Mouse (Mus musculus) fat pad, adult 2 months (tissue): ENCODE measurements at regions not wholly inside any gene's neighbourhood (a gene's known extent, or its start where the extent isn't known, plus 50 kb on each side); places are given as distances from the start of the nearest gene placed in this dataset.

Source experiments
- DNase-seq: peaks from one replicate; pipeline ENCODE4 v3.0.0-alpha.2; 2011; ENCODE audit warnings: low read depth, low spot score; ENCODE audit errors: extremely low read depth

- no peak for DNase-seq
Observed at GRCm38 (mm10) chr2:114822657-114823056, 167.9 kb upstream of the Dph6 start.

- DNase-seq, result no peak
Observed at GRCm38 (mm10) chr2:114828192-114828591, 173.4 kb upstream of the Dph6 start.

GRCm38 (mm10) chr2:114835694-114836093 is 180.9 kb upstream of the Dph6 start:
- DNase-seq, result no peak

GRCm38 (mm10) chr2:114843696-114844388 is 189.1 kb upstream of the Dph6 start:
- DNase-seq, result no peak

- no peak for DNase-seq
Observed at GRCm38 (mm10) chr2:114844389-114844771, 189.6 kb upstream of the Dph6 start.

GRCm38 (mm10) chr2:114848439-114848838 is 193.7 kb upstream of the Dph6 start:
- no peak for DNase-seq

GRCm38 (mm10) chr2:114848914-114849313 is 194.2 kb upstream of the Dph6 start:
- DNase-seq, result no peak

- no peak for DNase-seq
Observed at GRCm38 (mm10) chr2:114853715-114854530, 199.2 kb upstream of the Dph6 start.

- DNase-seq, result no peak
Observed at GRCm38 (mm10) chr2:114872272-114872671, 217.5 kb upstream of the Dph6 start.

- DNase-seq, result no peak
Observed at GRCm38 (mm10) chr2:114873090-114873489, 218.3 kb upstream of the Dph6 start.

- DNase-seq, result no peak
Observed at GRCm38 (mm10) chr2:114879084-114879483, 224.3 kb upstream of the Dph6 start.

- no peak for DNase-seq
Observed at GRCm38 (mm10) chr2:114879784-114880183, 225.0 kb upstream of the Dph6 start.

GRCm38 (mm10) chr2:114885734-114886260 is 231.0 kb upstream of the Dph6 start:
- DNase-seq, result no peak

- DNase-seq, result no peak
Observed at GRCm38 (mm10) chr2:114898812-114899211, 244.0 kb upstream of the Dph6 start.

GRCm38 (mm10) chr2:114911845-114912500 is 257.2 kb upstream of the Dph6 start:
- DNase-seq, result no peak

- DNase-seq, result no peak
Observed at GRCm38 (mm10) chr2:114915025-114915690, 260.4 kb upstream of the Dph6 start.

GRCm38 (mm10) chr2:114918420-114919332 is 263.9 kb upstream of the Dph6 start:
- no peak for DNase-seq

GRCm38 (mm10) chr2:114923911-114924310 is 269.1 kb upstream of the Dph6 start:
- no peak for DNase-seq

GRCm38 (mm10) chr2:114935436-114935835 is 280.7 kb upstream of the Dph6 start:
- DNase-seq, result no peak
